Mouse (Mus musculus) liver, adult 2 months (tissue): ENCODE results near the gene Bnipl.

Source experiments
- CTCF ChIP-seq: fragments of 200-500 bp; IDR thresholded peaks from 2 replicates; pipeline ENCODE4 v1.5.1; 2011; ENCODE audit warnings: low read depth, low read length, control low read depth
- POLR2A ChIP-seq: fragments of 200-500 bp; IDR thresholded peaks from 2 replicates; pipeline ENCODE4 v1.6.1; 2011; ENCODE audit warnings: low read length, control low read depth; ENCODE audit not compliant: insufficient read depth; ENCODE audit errors: extremely low read depth

DNA sequence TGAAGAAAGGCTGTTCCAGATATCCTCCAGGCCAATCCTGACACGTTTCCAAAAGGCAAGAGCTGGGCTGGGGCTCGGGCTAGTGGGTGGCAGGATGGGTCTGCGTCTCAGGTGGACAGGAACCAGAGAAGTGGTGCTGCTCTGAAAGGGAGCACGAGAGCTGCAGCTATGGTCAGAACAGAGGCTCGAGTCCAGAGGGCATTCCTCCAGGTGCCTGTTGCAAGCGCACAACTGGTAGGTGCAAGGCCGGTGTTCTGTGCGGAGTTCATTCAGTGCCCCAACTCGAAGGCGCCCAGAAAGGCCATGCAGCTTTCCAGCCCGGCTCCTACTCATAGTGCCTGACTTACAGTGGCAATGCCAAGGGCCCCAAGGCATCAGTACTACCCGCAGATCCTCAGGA is 11.0 kb downstream of the Bnipl start:
- TF ChIP-seq CTCF (no peak), POLR2A (no peak)
